Mouse (Mus musculus): ENCODE results near the gene Hist1h2bk.

DNA sequence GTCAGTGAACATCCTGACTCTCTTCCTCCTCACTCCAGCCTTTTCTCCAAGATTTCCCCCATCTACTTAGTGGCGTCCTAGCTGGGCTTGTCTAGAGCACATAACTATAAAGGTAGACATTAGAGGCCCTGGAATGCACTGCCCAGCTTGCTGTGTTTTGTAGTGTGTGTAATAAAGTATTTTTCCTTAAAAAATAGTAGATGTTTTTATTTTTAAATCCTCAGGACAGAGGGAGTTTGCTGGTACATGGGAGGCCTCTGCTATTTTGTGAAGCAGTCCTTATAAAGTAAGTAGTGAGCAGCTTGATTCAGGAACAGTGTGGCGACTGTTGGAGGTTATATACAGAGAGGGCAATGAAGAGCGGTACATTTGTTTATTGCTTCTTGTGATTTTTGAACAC, 27.0 kb upstream of the Hist1h2bk start:
- no peak for TF ChIP-seq CTCF (IDR thresholded peaks at IDR 0.05; ENCODE audit: low read depth, low read length)
- no peak for TF ChIP-seq POLR2A (IDR thresholded peaks at IDR 0.05; ENCODE audit: borderline replicate concordance, low read depth, low read length)

Data from bone marrow macrophage, adult 2 months (primary cell).